Comparison of ENCODE assay signal across 8 mouse cellular contexts in genomic region chr3:41058395-41058794, GRCm38 (mm10). TPM values are rescaled to one million over a fixed set of nuclear protein-coding genes. Genes with fewer than 3 reads are reported as not detected.
DNase-seq lines count a peak whose midpoint lies in the region; TF ChIP-seq lines count a peak whose summit lies in the region.
"Had no signal": no experiment of that assay in that cellular context is flagged by ENCODE, and none has a peak within 500 bp of the region (broad histone marks: within the 10 kb centered on the region; RNA-seq: fewer than 3 reads in every experiment).

No protein-coding gene starts in this region.

- no peaks in the 10 kb centered on the region for H3K4me1 ChIP-seq in lung, adult 2 months (ENCODE audit: control insufficient read depth, insufficient read depth, low read length)

- no peak overlapping the region for H3K4me3 ChIP-seq in lung, adult 2 months (replicated peaks; ENCODE audit: extremely low read depth, low read depth, low read length)
- H3K4me3 ChIP-seq: heart, embryonic 13.5 days had no signal

- DNase-seq in lung, adult 18-20 months, result peak; percentile 15 to 43
- DNase-seq in lung, adult 2 months, result no peak
- peak; percentile 65 to 67 for DNase-seq in cerebellum, adult 18-20 months
- peak; percentile 56 to 76 for DNase-seq in layer of hippocampus, adult 18-20 months (ENCODE audit: low spot score in 2 of 2)
- DNase-seq in lung, postnatal 4 days, result peak; percentile 29 to 55
- DNase-seq in spleen, postnatal 10 days (ENCODE audit: low spot score in 2 of 2), result no peak
- no peak for DNase-seq in thymus, postnatal 0 days (ENCODE audit: low spot score)

- WGBS in lung, adult 2 months, result 53% methylated on average over 2 of the region's 2 CpGs

- TF ChIP-seq CTCF in lung, adult 2 months (IDR thresholded peaks at IDR 0.05; ENCODE audit: insufficient read depth, low read length), result no peak

- TF ChIP-seq POLR2A in lung, adult 2 months (IDR thresholded peaks at IDR 0.05; ENCODE audit: borderline replicate concordance, extremely low read depth, low read depth, low read length), result no peak

RNA-seq across cellular contexts. Expression of gene Pgrmc2, which starts 24.5 kb away (rescaled TPM):
- polyA plus RNA-seq in lung, adult 2 months (2012; rRNA removed), result 15.8 and 19.1 TPM in 2 replicates
- total RNA-seq in layer of hippocampus, adult 18-20 months (2021), result 10 to 100 TPM; 60.5 to 61.7 TPM
- 21.2 and 23.8 TPM in 2 replicates for polyA plus RNA-seq in thymus, postnatal 0 days (2015; fragmentation: Nextera tagmentation; extraction: Ambion mirVana)

Comparison
In these comparisons a context has a peak if more than half of its experiments do, and no peak if none do; other contexts are left out.
1. DNase-seq: peak in lung, adult 18-20 months (2 of 2), cerebellum, adult 18-20 months (2 of 2), layer of hippocampus, adult 18-20 months (2 of 2) and lung, postnatal 4 days (2 of 2); none in lung, adult 2 months (single experiment), spleen, postnatal 10 days (0 of 2) and thymus, postnatal 0 days (single experiment).